Mouse (Mus musculus) C2C12 (cell line): ENCODE measurements around the gene Rtp3. TPM values are rescaled to one million over a fixed set of nuclear protein-coding genes. Genes with fewer than 3 reads are reported as not detected.

Experiments used
- H3K27me3 ChIP-seq: one replicate; pipeline ENCODE4 v1.6.1; 2011; ENCODE audit not compliant: control insufficient read depth, insufficient read depth, insufficient read length
- H3K36me3 ChIP-seq: one replicate; pipeline ENCODE4 v1.6.1; 2011; ENCODE audit not compliant: control insufficient read depth, insufficient read depth
- H3K4me3 ChIP-seq: one replicate; pipeline ENCODE4 v1.5.1; 2011; ENCODE audit warnings: mild to moderate bottlenecking, control low read depth; ENCODE audit not compliant: poor library complexity, insufficient read depth, severe bottlenecking
- H3K79me2 ChIP-seq: one replicate; pipeline ENCODE4 v1.6.1; 2011; ENCODE audit not compliant: control insufficient read depth, insufficient read depth
- H3K79me3 ChIP-seq: one replicate; pipeline ENCODE4 v1.6.1; 2011; ENCODE audit warnings: low read depth, control low read depth
- H3ac ChIP-seq: one replicate; pipeline ENCODE3; 2011; ENCODE audit warnings: low read depth; ENCODE audit not compliant: control insufficient read depth, insufficient read length
- CEBPB ChIP-seq: IDR thresholded peaks from one replicate; pipeline ENCODE4 v1.6.1; 2011; ENCODE audit warnings: low read depth, mild to moderate bottlenecking, control low read depth, moderate library complexity
- CTCF ChIP-seq: IDR thresholded peaks from one replicate; pipeline ENCODE4 v1.5.1; 2011; ENCODE audit not compliant: control insufficient read depth, insufficient read depth, insufficient read length
- FOSL1 ChIP-seq: IDR thresholded peaks from one replicate; pipeline ENCODE4 v1.8.0; 2011; ENCODE audit warnings: mild to moderate bottlenecking, low read length; ENCODE audit not compliant: poor library complexity, insufficient read depth, severe bottlenecking
- MAX ChIP-seq: IDR thresholded peaks from one replicate; pipeline ENCODE4 v1.6.1; 2011; ENCODE audit warnings: mild to moderate bottlenecking, control low read depth
- MYOD1 ChIP-seq: IDR thresholded peaks from one replicate; pipeline ENCODE4 v1.6.1; 2011; ENCODE audit warnings: low read depth; ENCODE audit not compliant: control insufficient read depth, insufficient read length
- MYOG ChIP-seq: IDR thresholded peaks from one replicate; pipeline ENCODE4 v1.6.1; 2011; ENCODE audit not compliant: control insufficient read depth, insufficient read length; ENCODE audit errors: extremely low read depth
- USF1 ChIP-seq: IDR thresholded peaks from one replicate; pipeline ENCODE4 v1.6.1; 2011; ENCODE audit warnings: low read depth, mild to moderate bottlenecking, control low read depth, moderate library complexity
- polyA plus RNA-seq: library from polyadenylated mRNA; unstranded; fragments of >200 nt; fragmentation: generic; extraction: Trizol; gene quantifications from one replicate; pipeline ENCODE4 v1.2.1, GENCODE M21; 2012; ENCODE audit warnings: missing spikeins

Gene Rtp3
- polyA plus RNA-seq, 1 experiment, result not detected

DNA sequence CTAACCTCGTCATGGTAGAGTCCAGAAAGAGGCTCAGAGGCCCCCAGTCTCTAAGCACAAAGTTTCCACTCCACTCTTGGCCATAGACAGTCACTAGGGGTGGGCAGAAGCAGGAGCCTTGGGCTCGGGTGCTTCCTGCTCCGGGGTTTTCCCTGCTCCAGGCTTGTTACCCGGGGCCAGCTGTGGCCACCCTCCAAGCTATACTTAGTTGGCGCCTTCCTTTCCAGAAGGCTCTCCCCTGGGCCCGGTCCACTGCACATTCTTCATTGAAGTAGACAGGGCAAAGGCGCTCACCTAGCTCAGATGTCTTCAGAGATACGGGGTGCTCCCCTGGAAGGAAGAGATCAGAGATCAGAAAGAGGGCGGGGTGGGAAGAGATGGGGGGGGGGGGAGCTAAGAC, 21.2 kb upstream of the Rtp3 start:
- peaks cover 21% of the 10 kb centered on the region for H3K27me3 ChIP-seq
- TF ChIP-seq MYOD1, result no peak
- no peak for TF ChIP-seq FOSL1
- TF ChIP-seq MYOG, result no peak
- H3K36me3 ChIP-seq, result no peaks in the 10 kb centered on the region
- no peak overlapping the region for H3K4me3 ChIP-seq
- H3K79me3 ChIP-seq, result no peaks in the 10 kb centered on the region
- H3ac ChIP-seq, result no peak overlapping the region
- H3K79me2 ChIP-seq, result no peaks in the 10 kb centered on the region

DNA sequence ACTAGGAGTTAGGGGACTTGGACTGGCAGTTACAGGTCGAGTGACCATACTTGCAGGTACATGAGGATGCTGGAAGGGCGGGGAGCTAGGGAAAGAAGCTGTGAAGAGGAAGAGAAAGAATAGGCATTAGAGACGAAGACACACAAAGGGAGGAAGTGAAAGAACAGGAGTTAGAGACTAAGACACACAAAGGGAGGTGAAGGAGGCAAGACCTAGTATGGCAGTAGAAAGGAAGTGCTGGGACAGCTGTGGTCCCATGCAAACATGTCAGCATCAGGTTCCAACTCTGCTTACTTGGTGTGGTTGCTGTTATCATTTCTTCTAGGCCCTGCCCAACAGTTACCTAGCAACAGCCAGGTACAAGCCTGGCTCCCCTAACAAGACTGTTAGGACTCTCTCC, 19.4 kb upstream of the Rtp3 start:
- no peaks in the 10 kb centered on the region for H3K36me3 ChIP-seq
- TF ChIP-seq MAX (no peak), USF1 (no peak), MYOG (no peak), MYOD1 (no peak), FOSL1 (no peak), CTCF (no peak)
- peaks cover 32% of the 10 kb centered on the region for H3K27me3 ChIP-seq
- H3K79me2 ChIP-seq, result no peaks in the 10 kb centered on the region
- no peaks in the 10 kb centered on the region for H3K79me3 ChIP-seq
- no peak overlapping the region for H3K4me3 ChIP-seq
- H3ac ChIP-seq, result no peak overlapping the region

DNA sequence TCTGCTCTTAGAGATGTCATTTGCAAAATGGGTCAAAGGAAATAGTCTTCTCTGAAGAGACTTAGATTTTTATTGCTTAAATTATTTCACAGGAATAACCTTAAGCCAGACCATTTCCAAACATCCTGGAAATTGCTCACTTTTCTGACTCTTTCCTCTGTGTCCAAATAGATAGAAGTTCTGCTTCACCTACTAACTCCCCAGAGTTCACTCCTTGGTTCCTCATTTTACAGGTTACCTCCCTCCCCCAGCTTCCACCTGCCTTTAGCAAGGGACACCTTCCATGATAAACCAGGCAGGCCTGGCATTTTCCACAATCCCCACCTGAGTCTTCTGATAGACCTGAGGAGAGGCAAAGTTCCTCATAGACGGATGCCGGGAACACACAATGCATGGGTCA, 16.2 kb upstream of the Rtp3 start:
- TF ChIP-seq CTCF, result no peak
- no peak for TF ChIP-seq MAX
- TF ChIP-seq USF1, result no peak
- TF ChIP-seq MYOD1, result no peak
- no peak for TF ChIP-seq CEBPB
- no peak for TF ChIP-seq FOSL1
- no peak for TF ChIP-seq MYOG
- peaks cover 32% of the 10 kb centered on the region for H3K27me3 ChIP-seq
- H3K36me3 ChIP-seq, result no peaks in the 10 kb centered on the region
- no peak overlapping the region for H3K4me3 ChIP-seq
- no peak overlapping the region for H3ac ChIP-seq
- H3K79me3 ChIP-seq, result no peaks in the 10 kb centered on the region
- no peaks in the 10 kb centered on the region for H3K79me2 ChIP-seq

DNA sequence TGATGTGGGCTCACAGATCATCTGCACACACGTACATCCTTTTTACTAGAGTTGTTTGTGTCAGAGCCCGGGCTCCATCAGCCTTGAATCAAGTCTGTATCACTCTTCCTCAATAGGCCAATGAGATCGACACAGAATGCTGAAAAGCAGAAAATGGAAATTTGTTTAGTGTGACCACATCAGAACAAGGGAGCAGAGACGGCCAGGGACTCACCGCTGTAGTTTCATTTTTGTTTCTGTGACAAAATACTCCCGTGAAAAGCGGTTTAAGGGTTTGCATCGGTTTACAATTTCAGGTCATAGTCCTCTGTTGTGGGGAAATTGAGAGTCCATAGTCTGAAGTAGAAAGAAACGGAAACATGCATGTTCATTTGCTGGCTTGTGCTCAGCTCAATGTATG, 12.9 kb upstream of the Rtp3 start:
- H3K27me3 ChIP-seq, result peaks cover 21% of the 10 kb centered on the region
- no peaks in the 10 kb centered on the region for H3K36me3 ChIP-seq
- H3K79me2 ChIP-seq, result no peaks in the 10 kb centered on the region
- no peak for TF ChIP-seq CEBPB
- TF ChIP-seq USF1, result no peak
- no peak for TF ChIP-seq FOSL1
- no peak for TF ChIP-seq MAX
- no peak for TF ChIP-seq MYOD1
- H3ac ChIP-seq, result no peak overlapping the region
- no peak overlapping the region for H3K4me3 ChIP-seq
- H3K79me3 ChIP-seq, result no peaks in the 10 kb centered on the region

DNA sequence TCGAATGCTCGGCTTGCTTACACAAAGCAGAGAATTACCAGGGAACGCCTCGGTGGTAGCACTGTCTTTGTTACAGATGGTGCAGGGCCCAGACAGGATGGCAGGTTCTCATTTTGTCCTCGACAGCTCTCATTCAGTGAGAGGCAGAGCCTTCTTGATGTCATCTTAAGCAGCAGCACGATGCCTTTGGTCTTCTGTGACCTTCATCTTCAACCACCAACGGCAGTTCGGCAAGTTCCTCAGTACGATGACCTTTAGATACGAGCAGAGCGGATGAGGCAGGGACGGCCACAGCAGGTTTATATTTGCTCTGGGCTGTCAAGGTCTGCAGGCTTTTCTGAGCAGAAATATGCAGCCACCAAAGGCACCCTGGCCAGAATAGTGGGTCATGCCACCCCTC, 11.2 kb upstream of the Rtp3 start:
- H3K4me3 ChIP-seq, result no peak overlapping the region
- no peaks in the 10 kb centered on the region for H3K79me3 ChIP-seq
- H3ac ChIP-seq, result no peak overlapping the region
- no peaks in the 10 kb centered on the region for H3K36me3 ChIP-seq
- no peak for TF ChIP-seq CEBPB
- no peak for TF ChIP-seq MYOD1
- no peak for TF ChIP-seq CTCF
- no peak for TF ChIP-seq MAX
- peaks cover 12% of the 10 kb centered on the region for H3K27me3 ChIP-seq
- H3K79me2 ChIP-seq, result no peaks in the 10 kb centered on the region

DNA sequence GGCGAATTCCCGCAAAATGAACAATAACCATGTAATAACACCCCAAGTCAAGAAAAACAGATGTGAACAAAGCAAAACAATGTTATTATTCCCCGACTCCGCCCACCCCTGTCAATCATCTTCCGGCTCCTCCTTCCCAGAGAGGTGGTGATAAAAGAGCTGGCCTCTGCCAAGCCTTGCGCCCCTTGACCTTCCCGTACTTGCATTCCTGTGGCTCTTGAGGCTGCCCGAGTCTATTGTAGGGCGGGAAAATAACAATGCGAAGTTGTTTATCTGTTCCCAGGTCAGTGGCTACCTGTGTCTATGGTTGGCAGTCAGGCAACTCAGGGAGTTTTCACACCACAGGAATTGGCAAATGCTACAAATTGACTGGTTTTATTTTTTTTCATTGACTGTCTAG, 9.5 kb upstream of the Rtp3 start:
- no peak overlapping the region for H3ac ChIP-seq
- H3K79me3 ChIP-seq, result no peaks in the 10 kb centered on the region
- H3K36me3 ChIP-seq, result no peaks in the 10 kb centered on the region
- TF ChIP-seq CEBPB (no peak), MYOG (no peak), MYOD1 (no peak), FOSL1 (no peak)
- H3K4me3 ChIP-seq, result no peak overlapping the region
- no peaks in the 10 kb centered on the region for H3K79me2 ChIP-seq
- H3K27me3 ChIP-seq, result no peaks in the 10 kb centered on the region
